Mouse (Mus musculus) thymus, postnatal 10 days (tissue): ENCODE results near the gene Efcc1.
A peak's percentile ranks its signal among the peaks of the same experiment; 100 is the strongest.
"Not testable (repeated sequence)": the region's sequence is repeated elsewhere in the genome, so short reads cannot be mapped to it uniquely, and the experiment has no call there.

Source experiments
- DNase-seq, 2 experiments: peaks; one replicate each; pipeline ENCODE4 v3.0.0; 2021; ENCODE audit warnings: low spot score in 2 of 2

Gene Efcc1

DNA sequence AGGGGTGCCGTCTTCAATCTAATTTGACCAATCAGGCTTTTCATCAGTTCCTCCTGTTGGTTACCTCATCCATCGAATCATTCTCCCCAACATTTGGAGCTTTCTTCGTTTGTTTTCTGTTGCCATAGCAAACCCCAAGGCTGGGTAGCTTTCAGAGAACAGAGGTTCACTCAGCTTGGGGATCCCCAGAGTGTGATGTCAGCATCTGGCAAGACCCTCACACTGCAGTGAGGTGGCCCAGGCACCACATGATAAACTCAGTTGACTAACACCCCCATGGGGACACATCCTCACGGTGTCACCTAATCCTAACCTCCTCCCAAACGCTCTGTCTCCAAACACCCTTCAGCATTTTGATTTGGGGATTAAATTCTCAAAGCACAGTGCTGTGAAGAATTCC, 12.6 kb downstream of the Efcc1 start:
- DNase-seq = no peak

GRCm38 (mm10) chr6:87744632-87745031, 14.0 kb downstream of the Efcc1 start:
- DNase-seq = no peak

- DNase-seq = no peak
Measured at GRCm38 (mm10) chr6:87745301-87745700, 14.6 kb downstream of the Efcc1 start.

- no peak for DNase-seq
Measured at GRCm38 (mm10) chr6:87746059-87746458, 15.4 kb downstream of the Efcc1 start.

- DNase-seq = no peak
Measured at GRCm38 (mm10) chr6:87746849-87747248, 16.2 kb downstream of the Efcc1 start.

GRCm38 (mm10) chr6:87748078-87748477, 17.4 kb downstream of the Efcc1 start:
- DNase-seq = no peak

DNA sequence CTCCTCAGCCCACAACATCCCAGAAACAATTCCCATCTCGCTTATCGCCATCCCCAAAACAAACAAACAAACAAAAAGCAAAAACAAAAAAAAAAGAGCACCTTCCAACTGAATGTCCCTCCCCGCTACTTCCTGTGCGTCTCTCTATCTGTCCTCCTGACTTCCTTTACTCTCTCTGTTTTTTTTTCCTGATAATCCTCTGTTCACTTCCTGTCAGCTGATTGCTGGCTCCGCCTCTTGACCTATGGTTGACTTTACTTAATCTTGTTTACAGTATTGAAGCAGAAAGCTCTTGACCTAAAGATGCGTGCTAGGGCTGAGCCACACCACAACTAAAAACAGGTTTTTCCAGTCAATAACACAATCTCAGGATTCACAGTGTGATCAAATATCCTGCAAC, 17.9 kb downstream of the Efcc1 start:
- DNase-seq = no peak

GRCm38 (mm10) chr6:87750184-87750910, 19.7 kb downstream of the Efcc1 start:
- DNase-seq = no peak

- DNase-seq = no peak
Measured at GRCm38 (mm10) chr6:87751574-87751973, 20.9 kb downstream of the Efcc1 start.

DNA sequence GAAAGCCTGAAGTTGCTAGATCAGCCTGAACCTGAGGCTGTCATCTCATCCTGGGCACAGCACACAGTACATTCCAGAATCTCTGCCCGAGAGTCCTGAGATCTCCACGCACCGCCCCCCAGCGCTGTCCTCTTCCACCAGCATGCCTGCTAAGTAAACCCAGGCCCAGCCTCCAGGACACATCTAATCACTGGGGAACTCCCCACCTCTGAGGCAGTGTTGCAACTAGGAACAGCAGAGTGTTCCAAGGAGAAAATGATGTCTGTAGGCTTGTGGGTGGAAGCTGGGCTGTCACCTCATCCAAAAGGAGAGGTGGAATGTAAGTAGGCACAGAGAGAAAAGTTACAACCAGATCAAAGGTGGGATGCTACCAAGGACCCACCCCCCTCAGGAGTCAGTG, 24.5 kb downstream of the Efcc1 start:
- DNase-seq = no peak

- DNase-seq = no peak
Measured at GRCm38 (mm10) chr6:87756896-87757295, 26.2 kb downstream of the Efcc1 start.

DNA sequence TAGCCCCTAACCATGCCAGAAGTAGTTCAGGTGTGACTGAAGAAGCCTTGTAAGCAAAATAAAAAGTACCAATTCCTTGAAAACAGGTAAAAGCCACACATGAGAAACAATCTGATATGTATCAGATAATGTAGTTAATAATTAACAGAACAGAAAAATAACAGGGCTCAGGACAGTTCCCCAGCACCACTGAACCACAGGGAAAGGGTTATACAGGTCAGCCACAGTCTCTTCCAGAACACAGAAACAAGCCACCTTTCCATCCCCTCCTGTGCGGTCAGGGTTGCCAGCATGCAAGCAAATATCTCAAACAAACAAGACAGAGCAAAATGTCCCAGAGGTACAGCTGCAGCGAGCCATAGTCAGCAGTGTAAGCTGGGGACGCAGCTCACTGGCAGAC, 28.7 kb downstream of the Efcc1 start:
- DNase-seq = no peak

DNA sequence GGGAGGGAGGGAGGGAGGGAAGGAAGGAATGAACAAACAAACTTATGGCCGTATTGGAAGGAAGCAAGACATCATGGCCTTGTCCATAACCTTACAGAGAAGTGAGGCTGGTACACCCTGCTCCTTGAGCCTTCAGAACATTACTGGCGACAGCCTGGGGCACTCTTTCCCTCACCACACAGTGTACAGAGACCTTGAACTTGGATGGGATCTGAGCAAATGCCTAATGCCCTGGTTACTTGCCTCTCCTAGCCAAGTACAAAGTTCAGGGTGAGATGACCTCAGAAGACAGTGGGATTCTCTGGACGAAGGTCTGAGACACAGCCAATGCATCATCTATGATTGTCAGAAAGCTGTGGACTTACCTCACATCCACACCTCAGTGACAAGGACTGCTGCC, 29.2 kb downstream of the Efcc1 start:
- no peak for DNase-seq

GRCm38 (mm10) chr6:87762161-87762560, 31.5 kb downstream of the Efcc1 start:
- DNase-seq = no peak

- DNase-seq = peak in 1 of 2 experiments; percentile 26
Measured at GRCm38 (mm10) chr6:87763376-87764280, 33.0 kb downstream of the Efcc1 start.

GRCm38 (mm10) chr6:87764296-87764695, 33.6 kb downstream of the Efcc1 start:
- not testable (repeated sequence) for DNase-seq

- no peak for DNase-seq
Measured at GRCm38 (mm10) chr6:87770626-87771025, 40.0 kb downstream of the Efcc1 start.

DNA sequence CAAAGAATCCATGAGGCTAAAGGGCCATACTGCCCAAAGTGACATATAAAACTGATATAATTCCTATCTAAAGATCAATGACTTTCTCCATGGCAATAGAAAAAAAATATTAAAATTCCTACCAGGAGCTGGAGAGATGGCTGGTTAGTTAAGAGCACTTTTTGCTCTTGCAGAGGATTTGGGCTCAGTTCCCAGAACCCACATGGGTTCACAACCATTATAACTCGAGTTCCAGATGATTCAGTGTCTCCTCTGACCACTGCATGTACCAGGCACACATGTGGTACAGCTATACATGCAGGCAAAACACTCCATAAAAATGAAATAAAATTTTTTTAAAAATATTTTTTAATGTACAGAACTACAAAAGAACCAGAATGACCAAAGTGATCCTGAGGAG, 43.8 kb downstream of the Efcc1 start:
- no peak for DNase-seq

GRCm38 (mm10) chr6:87774909-87775308, 44.2 kb downstream of the Efcc1 start:
- DNase-seq = no peak

DNA sequence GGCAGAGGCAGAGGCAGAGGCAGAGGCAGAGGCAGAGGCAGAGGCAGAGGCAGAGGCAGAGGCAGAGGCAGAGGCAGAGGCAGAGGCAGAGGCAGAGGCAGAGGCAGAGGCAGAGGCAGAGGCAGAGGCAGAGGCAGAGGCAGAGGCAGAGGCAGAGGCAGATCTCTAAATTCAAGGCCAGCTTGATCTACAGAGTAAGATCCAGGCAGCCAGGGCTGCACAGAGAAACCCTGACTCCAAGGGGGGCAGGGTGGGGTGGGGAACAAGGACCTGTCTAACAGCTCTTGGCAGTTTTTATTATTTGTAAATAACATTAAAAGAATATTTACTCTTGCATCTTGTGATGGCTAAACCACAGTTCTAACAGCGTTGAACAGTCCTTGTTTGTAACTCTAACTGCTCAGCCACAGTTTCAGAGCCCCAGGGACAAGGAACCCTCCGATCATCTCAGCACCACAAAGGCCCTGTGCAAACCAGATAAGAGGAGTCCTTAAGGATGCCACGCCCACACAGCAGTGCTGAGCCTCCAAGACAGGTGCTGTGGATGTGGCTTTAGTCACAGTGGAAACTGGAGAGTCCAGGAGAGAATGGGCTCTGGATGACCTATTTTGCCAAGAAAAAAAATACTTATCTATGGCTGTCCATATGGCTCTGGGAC, 45.0 kb downstream of the Efcc1 start:
- no peak for DNase-seq

DNA sequence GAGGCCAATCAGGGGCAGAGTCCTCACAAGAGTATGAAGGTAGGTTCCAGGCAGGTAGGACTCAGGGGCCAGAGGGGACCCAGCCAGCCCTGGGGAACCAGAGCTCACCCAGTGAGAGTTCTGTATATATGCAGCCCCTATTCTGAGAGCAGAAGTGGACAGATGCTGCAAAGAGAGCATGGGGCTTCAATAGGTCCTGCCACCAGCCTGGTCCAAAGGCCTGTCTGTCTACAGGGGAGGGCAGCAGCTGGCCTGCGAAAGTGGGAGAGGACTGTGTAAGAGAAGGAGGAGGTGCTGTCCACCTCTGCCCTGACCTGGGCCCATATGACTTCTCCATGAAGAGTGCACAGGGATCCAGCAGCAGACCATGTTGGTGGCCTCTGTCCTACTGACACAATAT, 46.0 kb downstream of the Efcc1 start:
- DNase-seq = no peak

DNA sequence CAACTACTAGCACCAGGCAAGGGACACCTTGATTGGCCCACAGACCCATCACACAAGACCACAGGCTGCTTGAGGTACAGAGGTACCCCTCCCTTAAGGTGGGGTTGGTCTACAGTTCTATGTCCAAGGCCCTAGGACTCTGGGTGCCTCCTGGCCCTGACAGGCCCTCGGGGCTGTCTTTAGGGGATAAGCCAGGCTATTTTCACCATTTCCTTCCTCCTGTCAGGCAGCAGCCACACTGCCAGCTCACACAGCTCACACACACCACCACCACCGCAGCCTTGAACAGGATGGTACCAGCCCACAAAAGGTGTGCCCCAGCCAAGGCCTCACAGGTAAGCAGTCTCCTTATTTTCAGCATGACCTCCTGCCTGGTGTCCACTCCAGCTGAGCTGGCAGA, 47.2 kb downstream of the Efcc1 start, which contains the start of gene Gp9:
Gp9 (plus strand) TSS at position 231 of the 400 bp plus-strand sequence.
- no peak for DNase-seq
